Mouse (Mus musculus): ENCODE results near the gene Gabrr3. TPM values are rescaled to one million over a fixed set of nuclear protein-coding genes. Genes with fewer than 3 reads are reported as not detected.

Gabrr3 gene
- polyA plus RNA-seq (2014; fragmentation: Illumina TruSeq; extraction: RNeasy Lipid Tissue Mini Kit (QIAGEN cat#74804); ENCODE audit: low read depth, low replicate concordance), result not detected

GRCm38 (mm10) chr16:59407032-59407431, at the start of gene Gabrr3:
Gabrr3 (plus strand) TSS chr16:59407332.

GRCm38 (mm10) chr16:59363893-59364292, 43.2 kb upstream of the Gabrr3 start, which contains the start of gene Olfr209:
Olfr209 (minus strand) TSS chr16:59363993.

GRCm38 (mm10) chr16:59471637-59472278, 64.6 kb downstream of the Gabrr3 start, which contains the start of gene Riox2:
Riox2 (plus strand) TSS chr16:59471775.

Other genes with a start within 250 kb of the Gabrr3 start
- gene Olfr196, start 236.9 kb upstream of the Gabrr3 start, polyA plus RNA-seq (2014; fragmentation: Illumina TruSeq; extraction: RNeasy Lipid Tissue Mini Kit (QIAGEN cat#74804); ENCODE audit: low read depth, low replicate concordance), result not detected
- not detected for gene Olfr198, start 203.8 kb upstream of the Gabrr3 start, polyA plus RNA-seq (2014; fragmentation: Illumina TruSeq; extraction: RNeasy Lipid Tissue Mini Kit (QIAGEN cat#74804); ENCODE audit: low read depth, low replicate concordance)
- gene Olfr199, start 187.6 kb upstream of the Gabrr3 start, polyA plus RNA-seq (2014; fragmentation: Illumina TruSeq; extraction: RNeasy Lipid Tissue Mini Kit (QIAGEN cat#74804); ENCODE audit: low read depth, low replicate concordance), result not detected
- gene Olfr201, start 134.7 kb upstream of the Gabrr3 start, polyA plus RNA-seq (2014; fragmentation: Illumina TruSeq; extraction: RNeasy Lipid Tissue Mini Kit (QIAGEN cat#74804); ENCODE audit: low read depth, low replicate concordance), result not detected
- not detected for gene Olfr202, start 120.5 kb upstream of the Gabrr3 start, polyA plus RNA-seq (2014; fragmentation: Illumina TruSeq; extraction: RNeasy Lipid Tissue Mini Kit (QIAGEN cat#74804); ENCODE audit: low read depth, low replicate concordance)
- gene Olfr203, start 108.5 kb upstream of the Gabrr3 start, polyA plus RNA-seq (2014; fragmentation: Illumina TruSeq; extraction: RNeasy Lipid Tissue Mini Kit (QIAGEN cat#74804); ENCODE audit: low read depth, low replicate concordance), result not detected
- gene Olfr204, start 89.1 kb upstream of the Gabrr3 start, polyA plus RNA-seq (2014; fragmentation: Illumina TruSeq; extraction: RNeasy Lipid Tissue Mini Kit (QIAGEN cat#74804); ENCODE audit: low read depth, low replicate concordance), result not detected
- gene Olfr205, start 76.2 kb upstream of the Gabrr3 start, polyA plus RNA-seq (2014; fragmentation: Illumina TruSeq; extraction: RNeasy Lipid Tissue Mini Kit (QIAGEN cat#74804); ENCODE audit: low read depth, low replicate concordance), result not detected
- not detected for gene Olfr206, start 58.1 kb upstream of the Gabrr3 start, polyA plus RNA-seq (2014; fragmentation: Illumina TruSeq; extraction: RNeasy Lipid Tissue Mini Kit (QIAGEN cat#74804); ENCODE audit: low read depth, low replicate concordance)
- not detected for gene Olfr209, start 43.3 kb upstream of the Gabrr3 start, polyA plus RNA-seq (2014; fragmentation: Illumina TruSeq; extraction: RNeasy Lipid Tissue Mini Kit (QIAGEN cat#74804); ENCODE audit: low read depth, low replicate concordance)
- gene Riox2, start 64.4 kb downstream of the Gabrr3 start, polyA plus RNA-seq (2014; fragmentation: Illumina TruSeq; extraction: RNeasy Lipid Tissue Mini Kit (QIAGEN cat#74804); ENCODE audit: low read depth, low replicate concordance), result 16.7 TPM
- gene Crybg3, start 193.6 kb downstream of the Gabrr3 start, polyA plus RNA-seq (2014; fragmentation: Illumina TruSeq; extraction: RNeasy Lipid Tissue Mini Kit (QIAGEN cat#74804); ENCODE audit: low read depth, low replicate concordance), result 10.2 TPM
- gene Arl6, start 232.1 kb downstream of the Gabrr3 start, polyA plus RNA-seq (2014; fragmentation: Illumina TruSeq; extraction: RNeasy Lipid Tissue Mini Kit (QIAGEN cat#74804); ENCODE audit: low read depth, low replicate concordance), result 22.5 TPM